Mouse (Mus musculus): ENCODE results near the gene C7. TPM values are rescaled to one million over a fixed set of nuclear protein-coding genes. Genes with fewer than 3 reads are reported as not detected.

Gene C7
- polyA plus RNA-seq, 1 experiment from 2014 or later = 0.08 TPM

DNA sequence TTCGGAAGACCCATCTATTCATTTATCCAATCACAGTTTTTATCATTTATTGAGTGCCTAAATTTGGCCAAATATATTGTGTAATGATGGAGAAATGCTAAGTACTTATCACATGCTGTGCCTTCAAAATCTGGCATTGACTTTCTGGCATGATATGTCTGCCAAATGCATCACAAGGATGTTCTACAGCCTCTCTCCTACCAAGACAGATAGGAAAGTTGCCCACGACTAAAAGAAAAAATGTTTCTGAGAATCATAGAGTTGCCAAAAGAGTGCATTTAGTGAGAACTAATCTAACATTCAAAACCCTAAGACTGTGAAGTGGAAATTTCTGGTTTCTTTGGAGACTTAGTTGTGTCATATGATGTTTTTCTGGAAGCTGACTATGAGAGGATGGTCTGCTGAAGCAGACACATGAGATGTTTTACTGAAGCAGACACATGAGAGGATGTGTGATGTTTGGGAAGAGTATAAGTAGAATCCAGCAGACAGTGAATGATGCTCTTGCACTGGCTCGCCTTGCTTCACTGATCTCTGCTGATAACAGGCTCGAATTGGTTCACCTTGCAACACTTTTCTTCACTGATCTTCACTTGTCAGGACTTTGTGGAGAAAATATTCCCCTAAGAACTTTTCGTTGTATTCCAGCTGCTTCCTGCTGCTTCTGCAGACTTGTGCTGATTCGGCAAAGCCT is 59.9 kb downstream of the C7 start:
- H3K27me3 ChIP-seq (replicated peaks; ENCODE audit: control insufficient read depth, insufficient read depth, low read length) = no peaks in the 10 kb centered on the region
- no peak for ATAC-seq
- H3K9ac ChIP-seq (ENCODE audit: low read depth, low read length) = no peak overlapping the region
- no peak overlapping the region for H3K27ac ChIP-seq (ENCODE audit: low read depth, low read length)
- H3K4me1 ChIP-seq (replicated peaks; ENCODE audit: control insufficient read depth, insufficient read depth, low read length) = no peaks in the 10 kb centered on the region
- H3K36me3 ChIP-seq (ENCODE audit: control insufficient read depth, insufficient read depth) = no peaks in the 10 kb centered on the region
- no peak overlapping the region for H3K4me2 ChIP-seq (replicated peaks; ENCODE audit: low read depth)
- 71% methylated on average over 6 of the region's 6 CpGs for WGBS
- no peaks in the 10 kb centered on the region for H3K9me3 ChIP-seq (ENCODE audit: control insufficient read depth)
- H3K4me3 ChIP-seq (ENCODE audit: low read depth, low read length) = no peak overlapping the region
- no peak for TF ChIP-seq CTCF (IDR thresholded peaks at IDR 0.05; ENCODE audit: low read depth)

DNA sequence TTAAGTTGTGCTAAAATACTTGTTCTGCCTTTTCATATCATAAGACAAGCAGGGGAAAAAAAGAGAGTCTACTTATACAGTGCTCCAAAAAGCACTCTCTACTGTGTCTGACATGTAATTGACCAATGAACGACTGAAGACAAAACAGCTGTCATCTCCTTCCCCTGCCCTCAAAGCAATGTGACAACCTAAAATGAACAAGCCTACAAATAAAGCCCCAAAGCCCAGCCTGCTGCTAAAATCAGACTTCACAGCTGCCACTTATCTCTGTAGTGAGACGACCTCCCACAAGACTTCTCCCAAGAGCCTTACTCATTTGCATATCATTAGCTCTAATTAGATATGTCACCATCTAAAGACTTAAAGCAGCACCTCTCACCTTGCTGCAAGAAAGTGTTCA is 60.6 kb downstream of the C7 start:
- Histone ChIP-seq H3K36me3 (ENCODE audit: control insufficient read depth, insufficient read depth) (no peaks in the 10 kb centered on the region), H3K4me2 (replicated peaks; ENCODE audit: low read depth) (no peak overlapping the region), H3K9me3 (ENCODE audit: control insufficient read depth) (no peaks in the 10 kb centered on the region), H3K9ac (ENCODE audit: low read depth, low read length) (no peak overlapping the region), H3K27me3 (replicated peaks; ENCODE audit: control insufficient read depth, insufficient read depth, low read length) (no peaks in the 10 kb centered on the region), H3K4me1 (replicated peaks; ENCODE audit: control insufficient read depth, insufficient read depth, low read length) (no peaks in the 10 kb centered on the region), H3K4me3 (ENCODE audit: low read depth, low read length) (no peak overlapping the region), H3K27ac (ENCODE audit: low read depth, low read length) (no peak overlapping the region)
- TF ChIP-seq CTCF (IDR thresholded peaks at IDR 0.05; ENCODE audit: low read depth) = no peak
- 48% methylated on average over 2 of the region's 2 CpGs for WGBS
- no peak for ATAC-seq

DNA sequence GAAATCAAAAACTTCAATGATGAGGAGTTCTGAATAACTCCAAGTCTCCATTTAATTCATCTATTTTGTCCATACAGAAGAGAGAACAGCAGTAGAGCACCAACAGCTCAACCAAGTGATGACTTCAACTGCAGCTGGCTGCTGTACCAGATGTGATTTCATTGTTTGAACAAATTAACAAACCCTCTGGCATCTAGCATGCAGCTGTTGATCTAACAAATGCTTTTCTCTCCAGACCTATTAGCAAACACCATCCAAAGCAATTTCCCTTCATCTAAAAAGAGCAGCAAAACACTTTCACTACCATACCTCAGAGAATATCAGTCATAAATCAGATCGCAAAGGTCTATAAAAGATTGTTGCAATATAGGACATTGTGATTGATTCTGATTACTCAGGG is 90.2 kb downstream of the C7 start:
- Histone ChIP-seq H3K9me3 (ENCODE audit: control insufficient read depth) (no peaks in the 10 kb centered on the region), H3K9ac (ENCODE audit: low read depth, low read length) (no peak overlapping the region), H3K36me3 (ENCODE audit: control insufficient read depth, insufficient read depth) (no peaks in the 10 kb centered on the region), H3K4me3 (ENCODE audit: low read depth, low read length) (no peak overlapping the region), H3K27me3 (replicated peaks; ENCODE audit: control insufficient read depth, insufficient read depth, low read length) (no peaks in the 10 kb centered on the region), H3K4me2 (replicated peaks; ENCODE audit: low read depth) (no peak overlapping the region), H3K27ac (ENCODE audit: low read depth, low read length) (no peak overlapping the region), H3K4me1 (replicated peaks; ENCODE audit: control insufficient read depth, insufficient read depth, low read length) (no peaks in the 10 kb centered on the region)
- no peak for TF ChIP-seq CTCF (IDR thresholded peaks at IDR 0.05; ENCODE audit: low read depth)
- 73% methylated on average over 1 of the region's 1 CpGs for WGBS
- ATAC-seq = no peak

Other genes with a start within 250 kb of the C7 start
- gene Mroh2b, start 165.0 kb downstream of the C7 start, polyA plus RNA-seq (2015; fragmentation: Nextera tagmentation; extraction: Ambion mirVana) = not detected in 2 replicates
- gene Card6, start 44.8 kb upstream of the C7 start, polyA plus RNA-seq (2015; fragmentation: Nextera tagmentation; extraction: Ambion mirVana) = 1.5 and 2.1 TPM in 2 replicates
- gene Rpl37, start 52.9 kb upstream of the C7 start, polyA plus RNA-seq (2015; fragmentation: Nextera tagmentation; extraction: Ambion mirVana) = 520 and 549 TPM in 2 replicates
- gene Prkaa1, start 80.1 kb upstream of the C7 start, polyA plus RNA-seq (2015; fragmentation: Nextera tagmentation; extraction: Ambion mirVana) = 16.6 and 17.8 TPM in 2 replicates
- gene Ttc33, start 121.8 kb upstream of the C7 start, polyA plus RNA-seq (2015; fragmentation: Nextera tagmentation; extraction: Ambion mirVana) = 26.0 and 28.8 TPM in 2 replicates
- gene Ptger4, start 180.4 kb upstream of the C7 start, polyA plus RNA-seq (2015; fragmentation: Nextera tagmentation; extraction: Ambion mirVana) = 14.5 and 15.1 TPM in 2 replicates